Mouse (Mus musculus) embryonic fibroblast, embryonic 13.5 days (primary cell): ENCODE results near the gene Anxa2. TPM values are rescaled to one million over a fixed set of nuclear protein-coding genes. Genes with fewer than 3 reads are reported as not detected.

Experiments used
- H3K27ac ChIP-seq: 2 replicates; pipeline ENCODE4 v1.5.1; 2012; ENCODE audit warnings: low read length, control low read depth, inconsistent platforms; ENCODE audit not compliant: insufficient read depth
- H3K4me1 ChIP-seq: 2 replicates; pipeline ENCODE4 v1.6.1; 2011; ENCODE audit warnings: low read length; ENCODE audit not compliant: control insufficient read depth, insufficient read depth
- H3K4me3 ChIP-seq: 2 replicates; pipeline ENCODE4 v1.5.1; 2011; ENCODE audit warnings: mild to moderate bottlenecking, control low read depth, low read length; ENCODE audit not compliant: insufficient read depth
- CTCF ChIP-seq: IDR thresholded peaks from 2 replicates; pipeline ENCODE4 v1.5.1; 2011; ENCODE audit warnings: mild to moderate bottlenecking, control low read depth, low read length, moderate library complexity, borderline replicate concordance; ENCODE audit not compliant: insufficient read depth
- POLR2A ChIP-seq: IDR thresholded peaks from 2 replicates; pipeline ENCODE4 v1.6.1; 2011; ENCODE audit warnings: low read depth, mild to moderate bottlenecking, control low read depth, low read length, moderate library complexity
- polyA plus RNA-seq: library from polyadenylated mRNA; stranded (reverse); fragments of >200 nt; gene quantifications from 2 replicates; pipeline ENCODE4 v1.2.4, GENCODE M21; 2011; ENCODE audit warnings: low read depth; ENCODE audit not compliant: missing spikeins, insufficient read length

Anxa2 gene
- polyA plus RNA-seq, 1 experiment: 1,213 TPM

DNA sequence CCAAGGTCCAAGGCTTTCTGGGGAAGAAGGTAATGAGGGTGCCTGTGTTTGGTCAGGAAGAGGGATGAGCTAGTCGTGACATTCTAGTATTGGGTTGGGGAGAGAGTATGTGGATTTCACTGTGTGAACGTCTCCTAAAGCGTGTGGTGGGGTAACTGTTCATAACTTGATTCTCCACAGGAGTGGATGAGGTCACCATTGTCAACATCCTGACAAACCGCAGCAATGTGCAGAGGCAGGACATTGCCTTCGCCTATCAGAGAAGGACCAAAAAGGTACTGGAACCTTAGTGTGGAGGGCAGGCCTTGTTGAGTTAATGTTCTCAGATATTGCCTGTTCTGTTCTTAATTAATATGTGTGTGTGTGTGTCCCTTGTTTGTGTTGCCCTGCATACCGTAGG, 22.5 kb downstream of the Anxa2 start:
- H3K4me1 ChIP-seq: peaks cover 41% of the 10 kb centered on the region
- TF ChIP-seq POLR2A (no peak), CTCF (no peak)
- no peak overlapping the region for H3K4me3 ChIP-seq

DNA sequence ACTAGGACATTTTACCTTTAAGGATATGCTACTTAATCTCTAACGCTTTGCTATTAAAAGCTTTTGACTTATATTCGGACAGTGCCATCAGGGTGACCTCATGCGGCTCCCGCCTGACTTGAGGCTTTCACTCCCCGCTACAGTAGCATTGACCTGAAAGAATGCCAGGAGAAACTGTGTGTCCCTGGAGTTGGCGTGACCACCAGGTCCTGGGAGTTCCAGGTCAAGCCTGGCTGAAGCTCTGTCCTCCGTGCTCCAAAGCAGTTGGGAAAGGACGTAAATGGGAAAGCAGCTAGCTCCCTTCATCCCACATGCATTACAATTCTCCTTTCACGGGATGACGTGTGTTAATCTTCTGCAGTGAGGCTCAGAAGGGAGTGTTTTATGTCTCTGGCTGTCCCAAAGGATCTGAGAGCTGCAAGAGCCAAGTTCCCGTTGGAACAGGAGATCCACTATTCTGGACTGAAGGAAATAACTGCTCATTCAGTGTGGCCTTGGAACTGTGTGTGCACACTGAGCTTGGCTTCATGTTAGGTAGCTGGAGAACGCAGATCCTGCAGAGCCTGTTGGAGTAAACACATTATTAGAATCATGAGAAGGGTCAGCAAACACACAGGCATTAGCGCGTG, 23.9 kb downstream of the Anxa2 start:
- Histone ChIP-seq H3K27ac (peak overlapping the region; percentile 15), H3K4me3 (no peak overlapping the region), H3K4me1 (peaks cover 30% of the 10 kb centered on the region)
- no peak for TF ChIP-seq POLR2A
- no peak for TF ChIP-seq CTCF

More for the DNA sequence above, 22.5 kb downstream of the Anxa2 start:
- H3K27ac ChIP-seq: peak overlapping the region; percentile 7; the same call in 1 of the 2 replicates

DNA sequence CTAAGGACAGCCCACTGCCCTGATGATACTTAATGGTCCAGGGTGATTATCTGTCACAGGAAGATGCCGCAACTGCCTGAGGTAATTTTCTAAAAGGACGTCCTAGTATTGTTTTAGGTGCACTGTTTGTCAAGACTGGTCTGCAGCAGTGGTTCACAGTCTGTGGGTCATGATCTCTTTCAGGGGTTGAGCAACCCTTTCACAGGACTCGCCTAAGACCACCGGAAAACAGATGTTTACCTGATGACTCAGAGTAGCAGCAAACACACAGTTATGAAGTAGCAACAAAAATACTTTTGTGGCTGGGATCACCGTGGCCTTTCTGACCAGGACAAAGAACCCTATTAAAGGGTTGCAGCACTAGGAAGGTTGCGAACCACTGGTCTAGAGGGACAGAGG, 24.4 kb downstream of the Anxa2 start:
- Histone ChIP-seq H3K27ac (0 out of 2 replicates have a peak overlapping the region, but pooled peaks have one; percentile 15), H3K4me3 (no peak overlapping the region), H3K4me1 (peaks cover 27% of the 10 kb centered on the region)
- TF ChIP-seq CTCF: no peak
- TF ChIP-seq POLR2A: no peak

DNA sequence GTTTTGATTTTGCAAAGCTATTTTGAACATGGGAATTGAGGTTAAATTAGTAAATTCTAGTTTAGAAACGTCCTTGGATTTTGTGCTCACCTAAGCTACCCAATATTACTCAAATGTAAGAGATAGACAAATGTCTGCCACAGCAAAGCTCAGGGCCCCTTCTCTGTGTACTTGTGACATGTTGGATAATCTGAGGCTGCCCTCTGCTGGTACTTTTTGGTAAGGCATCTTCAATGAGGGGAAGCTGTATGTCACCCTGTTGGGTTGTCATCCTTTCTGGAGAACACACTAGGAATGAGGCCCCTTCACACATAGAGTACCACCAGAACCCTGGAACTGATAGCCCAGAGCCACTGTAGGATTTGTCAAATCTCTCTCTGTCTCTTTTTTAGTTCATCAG, 26.9 kb downstream of the Anxa2 start:
- Histone ChIP-seq H3K4me3 (no peak overlapping the region), H3K27ac (no peak overlapping the region), H3K4me1 (peaks cover 16% of the 10 kb centered on the region)
- TF ChIP-seq POLR2A: no peak
- TF ChIP-seq CTCF: no peak

DNA sequence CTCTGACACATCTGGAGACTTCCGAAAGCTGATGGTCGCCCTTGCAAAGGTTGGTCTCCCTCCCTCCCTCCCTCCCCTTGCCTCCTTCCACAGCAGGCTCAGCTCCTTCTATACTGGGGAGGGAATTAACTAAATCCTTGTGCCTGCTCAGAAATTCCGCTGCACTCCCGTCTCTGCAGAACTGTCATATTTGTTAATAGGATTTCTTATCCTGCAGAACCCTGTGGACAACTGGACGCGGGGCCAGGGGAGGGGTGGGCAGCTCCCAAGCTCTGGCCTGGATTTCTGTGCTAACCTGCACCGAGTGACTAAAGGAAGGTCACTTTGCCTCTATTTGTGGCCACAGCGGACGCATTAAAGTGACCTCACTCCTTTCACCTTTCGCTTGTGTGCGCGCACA, 30.4 kb downstream of the Anxa2 start:
- Histone ChIP-seq H3K27ac (no peak overlapping the region), H3K4me3 (no peak overlapping the region), H3K4me1 (no peaks in the 10 kb centered on the region)
- TF ChIP-seq CTCF (no peak), POLR2A (no peak)

DNA sequence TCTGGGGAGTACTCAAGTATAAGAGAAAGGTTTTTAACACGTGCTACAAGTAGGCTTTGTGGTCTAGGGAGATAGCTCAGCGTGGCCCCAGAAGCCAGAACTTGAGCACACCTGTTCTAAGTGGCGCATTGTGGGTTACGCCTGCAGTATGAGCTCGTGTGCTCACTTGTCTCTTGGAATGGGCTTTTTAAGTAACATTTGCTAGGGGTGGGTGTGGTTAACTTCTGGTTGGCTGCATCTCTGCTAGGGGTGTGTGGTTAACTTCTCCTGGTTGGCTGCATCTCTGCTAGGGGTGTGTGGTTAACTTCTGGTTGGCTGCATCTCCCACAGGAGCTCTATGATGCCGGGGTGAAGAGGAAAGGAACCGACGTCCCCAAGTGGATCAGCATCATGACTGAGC, 32.7 kb downstream of the Anxa2 start:
- no peak overlapping the region for H3K27ac ChIP-seq

DNA sequence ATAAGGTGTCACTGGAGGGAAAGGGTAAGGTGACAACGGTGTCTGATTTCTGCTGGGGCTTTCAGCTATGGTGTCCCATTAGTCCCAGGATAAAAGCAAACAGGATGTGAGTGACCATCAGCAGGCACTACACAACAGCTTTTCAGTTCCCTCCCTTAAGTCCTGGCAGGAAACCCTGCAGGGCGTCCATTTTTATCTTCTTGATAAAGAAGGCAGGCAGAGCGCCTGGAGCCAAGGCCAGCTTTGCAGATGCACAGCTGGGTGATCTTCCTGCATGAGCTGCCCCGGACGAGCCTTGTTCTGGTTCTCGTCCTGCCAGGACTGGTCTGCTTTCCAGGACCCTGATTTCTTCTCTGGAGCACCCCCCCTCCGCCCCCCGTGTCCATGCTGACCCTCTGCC, 35.1 kb downstream of the Anxa2 start:
- Histone ChIP-seq H3K27ac (no peak overlapping the region), H3K4me1 (no peaks in the 10 kb centered on the region), H3K4me3 (no peak overlapping the region)
- TF ChIP-seq CTCF (no peak), POLR2A (no peak)

More for the DNA sequence above, 32.7 kb downstream of the Anxa2 start:
- no peak overlapping the region for H3K4me3 ChIP-seq
- TF ChIP-seq POLR2A: no peak
- no peak for TF ChIP-seq CTCF
- no peaks in the 10 kb centered on the region for H3K4me1 ChIP-seq

DNA sequence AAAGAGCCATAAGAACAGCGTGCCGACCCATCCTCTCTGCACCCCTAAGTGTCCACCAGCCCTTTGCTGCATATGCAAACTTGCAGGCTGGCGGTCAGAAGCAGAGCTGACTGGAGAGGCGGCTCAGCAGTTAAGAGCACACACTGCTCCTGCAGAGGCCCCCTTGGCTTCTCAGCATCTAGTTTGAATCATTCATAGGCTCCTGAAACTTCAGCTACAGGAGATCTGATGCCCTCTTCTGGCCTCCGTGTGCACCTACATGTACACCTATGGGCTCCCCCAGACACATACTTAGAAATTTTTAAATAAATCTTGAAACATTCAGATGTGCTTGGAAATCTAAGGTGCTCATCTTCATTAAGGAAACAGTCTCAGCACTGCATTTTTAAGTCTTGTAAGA, 35.6 kb downstream of the Anxa2 start:
- Histone ChIP-seq H3K4me3 (no peak overlapping the region), H3K4me1 (no peaks in the 10 kb centered on the region), H3K27ac (no peak overlapping the region)
- TF ChIP-seq POLR2A (no peak), CTCF (no peak)

DNA sequence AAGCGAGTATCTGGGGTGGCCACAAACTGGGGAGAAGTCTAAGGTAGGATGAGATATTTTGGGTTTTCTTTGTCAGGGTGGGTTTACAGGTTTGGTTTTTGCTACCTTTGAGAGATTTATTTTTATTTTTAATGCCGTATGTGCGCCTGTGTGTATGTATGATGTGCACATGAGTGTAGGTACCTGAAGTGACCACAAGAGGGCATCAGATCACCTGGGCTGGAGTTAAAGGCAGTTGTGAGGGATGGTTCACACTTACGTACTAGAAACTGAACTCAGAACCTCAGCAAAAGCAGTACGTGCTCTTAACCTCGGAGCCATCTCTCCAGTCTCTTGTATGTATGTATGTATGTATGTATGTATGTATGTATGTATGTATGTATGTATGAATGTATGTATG, 39.4 kb downstream of the Anxa2 start:
- Histone ChIP-seq H3K4me1 (no peaks in the 10 kb centered on the region), H3K4me3 (no peak overlapping the region), H3K27ac (no peak overlapping the region)
- TF ChIP-seq POLR2A (no peak), CTCF (0 out of 2 replicates have a peak, but pooled peaks have one; percentile 12)

DNA sequence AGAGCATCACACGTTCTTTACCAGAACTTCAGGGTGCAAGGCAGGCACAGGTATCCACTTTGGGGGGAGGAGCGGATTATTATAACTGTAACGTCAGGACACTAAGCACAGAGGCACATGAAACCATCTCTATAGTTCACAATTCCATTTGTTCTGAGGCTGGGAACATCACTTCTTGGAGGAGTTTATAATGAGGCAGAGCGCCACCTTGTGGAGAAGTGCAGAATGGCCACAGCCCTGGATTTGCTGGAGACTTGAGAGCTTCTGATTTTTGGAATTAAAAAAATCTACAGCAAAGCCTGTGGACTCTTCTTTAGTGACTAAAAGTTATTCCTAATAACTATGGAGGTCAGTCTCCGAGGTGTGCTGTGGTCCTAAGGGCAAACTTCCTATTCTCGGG, 49.1 kb downstream of the Anxa2 start:
- Histone ChIP-seq H3K27ac (no peak overlapping the region), H3K4me1 (no peaks in the 10 kb centered on the region; the same call in 1 of the 2 replicates), H3K4me3 (no peak overlapping the region)
- TF ChIP-seq CTCF (peak; percentile 60; the same call in 1 of the 2 replicates), POLR2A (no peak)
